Mouse (Mus musculus): ENCODE data around the gene C77080.

The C77080 gene

DNA sequence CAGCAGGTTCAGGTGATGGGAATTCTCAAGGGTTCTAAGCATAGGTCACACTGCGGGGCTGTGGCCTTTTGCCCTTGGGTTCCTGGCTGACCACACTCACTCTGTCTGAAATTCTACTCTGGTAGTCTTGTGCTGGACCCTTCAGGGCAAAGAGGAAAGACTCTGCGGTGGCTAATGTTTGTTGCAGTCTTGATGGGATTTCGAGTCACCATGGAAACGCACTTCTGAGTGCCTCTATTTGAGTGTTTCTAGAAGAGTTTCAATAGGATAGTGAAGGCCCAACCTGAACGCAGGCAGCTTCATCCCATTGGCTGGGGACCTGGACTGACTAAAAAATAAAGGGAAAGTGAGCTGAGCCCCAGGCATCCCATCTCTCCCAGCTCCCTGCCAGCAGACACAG lies 5.6 kb upstream of the C77080 start:
- no peak for DNase-seq (ENCODE audit: low spot score)

- DNase-seq (ENCODE audit: low spot score), result no peak
These were observed 5.0 kb upstream of the C77080 start for GRCm38 (mm10) chr4:129266191-129266590.

- peak; percentile 40 for DNase-seq (ENCODE audit: low spot score)
These were observed 2.2 kb upstream of the C77080 start for GRCm38 (mm10) chr4:129263225-129264021.

GRCm38 (mm10) chr4:129260678-129261077 lies 526 bp downstream of the C77080 start:
- DNase-seq (ENCODE audit: low spot score), result no peak

GRCm38 (mm10) chr4:129259101-129259500 lies 2.1 kb downstream of the C77080 start:
- DNase-seq (ENCODE audit: low spot score), result no peak

DNA sequence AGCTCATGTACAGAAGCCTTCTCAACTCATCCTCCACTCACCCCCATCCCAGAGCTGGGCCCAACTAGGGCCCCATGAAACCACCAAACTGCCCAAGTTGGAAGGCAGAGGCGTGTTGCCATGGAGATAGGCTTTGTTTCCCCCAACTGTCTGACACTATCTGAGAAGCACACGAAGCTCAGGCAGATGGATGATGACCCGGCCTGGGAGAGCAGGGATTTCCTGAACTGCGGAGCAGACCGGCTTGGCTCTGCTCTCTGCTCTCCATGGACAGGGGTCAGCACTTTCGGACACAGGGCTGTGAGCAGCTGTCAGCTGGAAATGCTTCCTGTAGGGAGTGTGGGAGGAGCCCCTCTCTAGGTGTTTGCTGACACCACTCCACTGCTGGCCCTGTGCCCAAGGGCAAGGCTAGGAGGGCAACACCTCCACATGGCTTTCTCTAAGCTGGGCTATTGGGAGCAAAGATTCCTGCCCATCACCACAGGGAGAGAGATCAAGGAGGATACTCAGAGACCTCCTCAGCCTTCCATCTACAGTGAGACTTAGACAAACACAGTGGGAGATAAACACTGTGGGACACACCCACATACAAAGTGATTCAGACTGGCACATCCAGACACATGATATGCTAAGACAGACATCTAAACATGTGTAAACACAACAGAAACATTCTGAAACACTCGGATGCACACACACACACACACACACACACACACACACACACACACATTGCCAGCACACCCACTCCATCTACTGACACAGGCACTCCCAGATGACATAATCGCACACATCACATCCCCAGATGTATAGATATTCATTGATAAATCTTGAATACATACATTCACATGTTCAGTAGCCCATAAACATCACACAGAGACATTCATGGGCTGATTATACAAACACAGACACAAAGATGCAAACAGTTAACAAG lies 4.5 kb downstream of the C77080 start:
- DNase-seq (ENCODE audit: low spot score), result no peak

- no peak for DNase-seq (ENCODE audit: low spot score)
These were observed 6.6 kb downstream of the C77080 start for GRCm38 (mm10) chr4:129254571-129254970.

DNA sequence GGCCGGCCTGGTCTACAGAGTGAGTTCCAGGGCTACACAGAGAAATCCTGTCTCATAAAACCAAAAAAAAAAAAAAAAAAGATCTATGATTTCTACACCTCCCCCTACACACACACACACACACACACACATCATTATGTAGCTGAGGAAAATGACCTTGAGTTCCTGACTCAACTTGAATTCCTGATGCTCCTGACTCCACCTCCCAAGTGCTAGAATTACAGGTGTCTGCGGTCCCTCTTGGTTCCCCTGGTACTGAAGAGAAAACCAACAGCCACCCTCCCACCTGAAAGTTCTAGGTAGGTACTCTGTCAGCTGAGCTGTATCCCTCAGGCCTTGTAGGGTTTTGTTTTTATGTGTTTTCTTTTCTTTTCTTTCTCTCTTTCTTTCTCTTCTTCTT lies 8.7 kb downstream of the C77080 start:
- no peak for DNase-seq (ENCODE audit: low spot score)

DNA sequence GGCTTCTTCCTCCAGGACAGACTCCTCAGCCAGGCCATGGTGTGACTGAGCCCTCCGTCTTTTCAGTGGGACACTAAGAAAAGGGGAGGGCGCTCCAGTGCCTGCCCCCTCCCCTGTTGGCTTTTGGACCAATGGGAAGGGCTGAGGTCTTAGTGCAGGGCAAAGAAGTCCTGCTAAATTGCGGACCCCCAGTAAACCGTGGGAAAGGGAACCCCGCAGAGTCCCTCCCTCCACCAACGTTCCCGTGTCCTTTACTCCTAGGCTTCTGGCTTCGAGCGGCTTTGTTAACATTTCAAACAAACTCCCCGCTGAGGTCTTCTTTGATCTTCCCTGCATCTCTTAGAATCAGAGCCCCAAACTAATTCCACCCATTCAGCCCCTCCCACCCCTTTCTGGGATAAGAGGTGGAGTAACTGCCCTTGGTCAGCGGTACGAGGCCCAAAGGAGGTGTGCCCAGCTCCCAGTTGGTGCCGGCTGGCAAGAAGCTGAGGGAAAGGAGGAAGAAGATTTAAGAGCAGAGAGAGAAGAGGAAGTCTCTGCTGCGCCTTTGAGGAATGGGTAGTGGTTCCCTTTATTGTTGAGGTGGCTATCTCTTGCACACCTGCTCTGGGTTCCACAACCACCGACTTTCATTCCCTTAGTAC lies 9.6 kb downstream of the C77080 start:
- no peak for DNase-seq (ENCODE audit: low spot score)

DNA sequence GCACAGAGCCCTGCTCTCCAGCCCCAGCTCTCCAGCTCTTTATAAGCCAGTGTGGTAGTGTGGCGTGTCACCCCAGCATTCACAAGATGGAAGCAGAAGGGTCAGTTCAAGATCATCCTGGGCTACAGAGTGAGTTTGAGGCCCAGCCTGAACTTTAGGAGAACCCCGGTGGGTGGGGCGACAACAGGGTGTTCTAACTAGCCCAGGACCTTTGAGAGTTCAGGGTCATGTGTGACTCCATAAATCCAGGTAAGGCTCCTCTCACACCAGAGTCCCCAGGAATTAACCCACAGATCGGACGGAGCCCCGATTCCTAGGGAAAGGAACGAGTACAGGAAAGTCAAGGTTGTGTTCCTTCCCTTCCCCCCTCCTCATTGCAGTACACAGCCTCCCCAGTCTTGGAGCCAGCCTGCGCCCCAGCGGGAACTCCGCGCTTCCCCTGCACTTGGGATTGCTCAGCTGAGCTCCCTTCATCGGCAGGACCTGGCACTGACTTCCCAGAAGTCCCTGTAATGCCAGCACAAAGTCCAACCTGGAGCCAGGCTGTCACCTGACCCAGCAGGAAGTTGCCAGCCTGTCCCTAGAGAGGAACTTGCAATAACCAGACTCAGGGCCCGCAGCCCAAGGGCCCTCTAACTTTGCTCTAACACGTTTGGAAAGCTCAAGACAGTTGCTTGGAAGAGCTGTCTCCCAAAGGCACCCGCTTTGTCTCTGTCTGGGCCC lies 10.3 kb downstream of the C77080 start:
- no peak for DNase-seq (ENCODE audit: low spot score)

DNA sequence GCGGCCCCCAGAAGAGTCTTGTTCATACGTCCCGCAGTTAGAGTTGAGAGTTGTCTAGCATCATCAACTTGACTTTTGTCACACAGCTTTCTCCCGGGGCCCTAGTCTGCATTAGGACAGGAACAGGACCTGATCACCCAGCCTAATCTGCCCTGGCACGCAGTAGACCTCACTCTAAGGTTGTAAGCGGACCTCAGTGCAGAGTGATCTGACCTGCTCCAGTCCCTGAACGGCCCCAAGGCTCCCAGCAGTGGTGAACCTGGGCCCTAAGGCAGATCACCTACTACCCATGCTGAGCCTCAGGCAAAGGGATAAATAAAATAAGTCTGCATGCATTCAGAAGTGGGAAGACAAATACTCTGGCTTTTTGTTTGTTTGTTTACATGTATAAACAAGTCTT lies 11.9 kb downstream of the C77080 start:
- no peak for DNase-seq (ENCODE audit: low spot score)

DNA sequence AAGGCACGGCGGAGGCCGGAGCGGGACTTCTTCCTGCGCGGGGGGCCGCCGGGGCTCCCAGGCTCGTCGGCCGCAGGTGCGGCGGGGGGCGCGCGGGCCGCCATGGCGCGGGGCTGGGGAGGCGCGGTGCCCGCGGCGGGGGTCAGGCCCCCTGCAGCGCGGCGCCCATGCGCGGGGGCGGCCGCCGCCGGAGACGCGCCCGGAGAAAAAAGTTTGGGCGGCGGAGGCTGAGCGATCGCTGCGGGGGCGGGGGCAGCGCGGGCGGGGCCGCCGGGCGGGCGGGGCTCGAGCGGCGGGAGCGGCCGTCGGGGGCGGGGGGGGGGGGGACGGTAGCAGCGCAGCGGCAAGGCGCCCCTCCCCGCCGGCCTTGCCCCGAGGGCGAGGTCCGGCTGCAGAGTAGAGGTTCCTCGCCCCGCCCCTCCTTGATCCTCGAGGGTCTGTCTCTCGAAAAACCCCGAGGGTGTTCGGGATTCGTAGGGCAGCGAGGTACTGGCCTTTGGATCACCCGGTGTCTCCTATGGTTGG lies 12.9 kb downstream of the C77080 start:
- no peak for DNase-seq (ENCODE audit: low spot score)

- no peak for DNase-seq (ENCODE audit: low spot score)
These were observed 13.6 kb downstream of the C77080 start for GRCm38 (mm10) chr4:129247381-129248242.

GRCm38 (mm10) chr4:129246360-129247301 lies 14.6 kb downstream of the C77080 start:
- DNase-seq (ENCODE audit: low spot score), result no peak

DNA sequence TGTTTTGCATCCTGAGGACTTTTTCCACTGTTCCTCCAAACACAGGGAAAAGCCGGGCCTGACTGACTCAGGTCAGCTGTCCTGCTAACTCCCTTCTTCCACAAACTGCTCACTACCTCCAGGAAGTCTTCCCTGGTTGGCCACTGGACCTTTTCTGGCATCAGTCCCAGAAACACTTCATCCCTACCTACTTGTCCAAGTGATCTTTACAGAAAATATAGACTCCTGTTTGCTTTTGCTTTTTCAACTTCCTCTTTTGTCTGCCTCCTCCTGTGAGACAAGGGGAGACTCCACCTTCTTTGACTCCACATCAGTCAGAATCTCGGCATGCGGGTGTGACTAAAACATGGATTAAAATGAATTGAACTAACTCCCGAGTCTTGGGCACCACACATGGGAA lies 16.4 kb downstream of the C77080 start:
- no peak for DNase-seq (ENCODE audit: low spot score)

DNA sequence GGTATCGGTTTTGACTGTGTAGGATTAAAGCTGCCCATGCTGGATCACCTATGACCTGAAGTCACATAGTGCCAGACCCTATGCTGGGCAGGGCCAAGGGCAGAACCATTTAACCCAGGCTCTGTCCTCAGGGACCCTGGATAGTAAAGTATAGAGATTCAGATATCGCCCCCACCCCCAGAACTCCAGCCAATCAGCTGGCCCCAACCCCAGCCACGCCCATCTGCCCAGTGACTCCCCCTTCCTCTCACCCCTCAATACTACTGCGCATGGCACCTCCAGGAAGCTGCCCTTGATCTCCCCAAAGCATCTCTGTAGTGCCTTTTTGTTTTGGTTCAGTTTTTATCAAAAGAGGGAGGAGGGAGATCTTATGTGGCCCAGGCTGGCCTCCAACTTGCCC lies 18.4 kb downstream of the C77080 start:
- no peak for DNase-seq (ENCODE audit: low spot score)

DNA sequence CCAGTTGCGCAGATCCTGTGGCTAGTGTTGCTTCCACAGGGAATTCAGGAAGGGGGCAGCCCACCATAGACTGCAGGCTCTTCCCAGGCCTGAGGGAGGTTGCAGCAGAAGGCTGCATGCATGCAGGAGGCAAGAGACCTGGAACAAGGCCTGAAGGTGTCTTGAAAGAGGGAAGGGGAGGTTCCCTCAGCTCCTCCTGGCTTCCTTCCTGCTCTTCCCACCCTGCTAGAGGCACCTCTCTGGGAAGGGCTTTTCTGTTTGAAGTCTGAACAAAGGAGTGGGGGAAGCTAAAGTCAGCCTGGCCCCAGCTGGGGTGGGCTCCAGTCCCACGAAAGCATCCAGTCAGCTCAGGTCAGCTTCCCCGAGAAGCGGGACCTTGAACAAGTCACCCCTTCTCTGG lies 18.9 kb downstream of the C77080 start:
- DNase-seq (ENCODE audit: low spot score), result no peak

DNA sequence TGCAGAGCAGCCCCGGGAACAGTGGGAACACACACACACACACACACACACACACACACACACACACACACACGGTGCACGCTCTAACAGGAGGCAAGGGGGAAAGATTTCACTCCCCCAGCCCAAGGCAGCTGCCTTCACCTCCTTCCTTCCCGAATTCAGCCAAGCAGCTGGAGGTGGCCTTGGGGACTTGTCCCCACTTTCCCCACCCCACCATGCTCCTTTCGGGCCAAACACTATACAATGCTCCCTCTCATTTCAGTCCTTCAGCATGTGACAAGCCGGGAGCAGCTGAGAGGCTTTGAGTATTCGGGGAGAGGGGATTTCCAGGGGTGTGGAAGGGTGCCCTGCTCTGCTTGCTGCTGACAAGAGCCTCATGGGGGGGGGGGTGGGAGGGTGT lies 19.3 kb downstream of the C77080 start:
- no peak for DNase-seq (ENCODE audit: low spot score)

GRCm38 (mm10) chr4:129239075-129239474 lies 22.1 kb downstream of the C77080 start:
- DNase-seq (ENCODE audit: low spot score), result peak; percentile 52

GRCm38 (mm10) chr4:129238579-129239016 lies 22.6 kb downstream of the C77080 start:
- DNase-seq (ENCODE audit: low spot score), result no peak
